Mouse (Mus musculus): ENCODE results near the gene Rrn3.
"Not testable (repeated sequence)": the region's sequence is repeated elsewhere in the genome, so short reads cannot be mapped to it uniquely, and the experiment has no call there.

DNA sequence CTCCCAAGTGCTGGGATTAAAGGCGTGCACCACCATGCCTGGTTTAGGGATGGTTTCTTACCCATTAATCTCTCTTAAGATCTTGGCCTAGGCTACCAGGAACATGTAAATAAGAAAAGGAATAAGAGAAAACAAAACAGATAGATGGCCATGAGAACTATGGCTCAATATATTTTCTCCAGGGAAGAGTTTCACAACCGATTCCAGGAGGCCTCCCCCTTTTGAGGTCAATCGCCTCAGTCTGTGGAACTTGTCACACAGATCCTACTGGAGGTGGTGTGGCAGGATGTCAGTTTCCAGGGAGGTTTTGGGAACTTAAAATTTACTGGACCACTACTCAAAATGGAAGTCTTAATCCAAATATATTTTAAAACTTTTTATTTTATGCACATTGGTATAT is 5.9 kb upstream of the Rrn3 start:
- not testable (repeated sequence) for TF ChIP-seq CTCF (conservative IDR thresholded peaks at IDR 0.05; ENCODE audit: low read length); NANOG (IDR thresholded peaks at IDR 0.05; ENCODE audit: borderline replicate concordance, low read length)

All from E14TG2a.4 (cell line).